Mouse (Mus musculus) forebrain, embryonic 14.5 days (tissue): Measurements from ENCODE around the gene Yipf7. TPM values are rescaled to one million over a fixed set of nuclear protein-coding genes. Genes with fewer than 3 reads are reported as not detected.

Experiments used
- ATAC-seq: fragments of 200-750 bp; cut with Nextera tagmentation; 2 replicates; pipeline ENCODE4 v1.8.0; 2017; ENCODE audit warnings: mild to moderate bottlenecking, moderate library complexity
- DNase-seq: peaks from one replicate; pipeline ENCODE4 v3.0.0-alpha.2; 2015; ENCODE audit warnings: low spot score
- H3K27ac ChIP-seq: fragments of 300-500 bp; sonication (generic); 2 replicates; pipeline ENCODE4 v1.5.1; 2014; ENCODE audit warnings: low read depth, mild to moderate bottlenecking, control low read depth, low read length, moderate library complexity
- H3K27me3 ChIP-seq: fragments of 300-500 bp; sonication (generic); replicated peaks from 2 replicates; pipeline ENCODE4 v1.6.1; 2014; ENCODE audit warnings: low read length, control low read depth, mixed read lengths; ENCODE audit not compliant: control insufficient read depth, insufficient read depth
- H3K36me3 ChIP-seq: fragments of 300-500 bp; sonication (generic); 2 replicates; pipeline ENCODE4 v1.6.1; 2014; ENCODE audit warnings: low read length, control low read depth; ENCODE audit not compliant: control insufficient read depth, insufficient read depth
- H3K4me1 ChIP-seq: fragments of 300-500 bp; sonication (generic); 2 replicates; pipeline ENCODE4 v1.6.1; 2014; ENCODE audit warnings: antibody characterized with exemption, low read length, control low read depth; ENCODE audit not compliant: control insufficient read depth, insufficient read depth
- H3K4me2 ChIP-seq: fragments of 300-500 bp; sonication (generic); 2 replicates; pipeline ENCODE4 v1.6.1; 2014; ENCODE audit warnings: mild to moderate bottlenecking, control low read depth, low read length
- H3K4me3 ChIP-seq: fragments of 300-500 bp; sonication (generic); 2 replicates; pipeline ENCODE4 v1.5.1; 2014; ENCODE audit warnings: low read depth, low read length, control low read depth
- H3K9ac ChIP-seq: fragments of 300-500 bp; sonication (generic); 2 replicates; pipeline ENCODE4 v1.6.1; 2014; ENCODE audit warnings: mild to moderate bottlenecking, low read length, control low read depth, moderate library complexity
- H3K9me3 ChIP-seq: fragments of 300-500 bp; sonication (generic); replicated peaks from 2 replicates; pipeline ENCODE4 v1.6.1; 2016; ENCODE audit warnings: low read length, control low read depth, mixed read lengths; ENCODE audit not compliant: control insufficient read depth
- WGBS: fragments of 180-500 bp; shearing (Covaris S2); extraction: QIAGEN DNeasy Blood & Tissue Kit; methylation state at CpG from one replicate; pipeline ENCODE4 v1.1.7; 2014; 5-methylcytosine and 5-hydroxymethylcytosine counted together
- polyA plus RNA-seq: library from polyadenylated mRNA; unstranded; fragments of >200 nt; fragmentation: Nextera tagmentation; extraction: Ambion mirVana; gene quantifications from 2 replicates; pipeline ENCODE4 v1.2.1, GENCODE M21; 2014

The Yipf7 gene
- polyA plus RNA-seq, 1 experiment from 2014 or later, result not detected

GRCm38 (mm10) chr5:69512203-69512602 lies 30.2 kb downstream of the Yipf7 start:
- Histone ChIP-seq H3K36me3 (no peaks in the 10 kb centered on the region), H3K9me3 (no peaks in the 10 kb centered on the region), H3K9ac (no peak overlapping the region), H3K4me2 (no peak overlapping the region), H3K27me3 (no peaks in the 10 kb centered on the region), H3K27ac (no peak overlapping the region), H3K4me1 (no peaks in the 10 kb centered on the region), H3K4me3 (no peak overlapping the region)
- no peak for DNase-seq
- no peak for ATAC-seq
- WGBS, result 83% methylated on average over 4 of the region's 4 CpGs

GRCm38 (mm10) chr5:69511631-69512030 lies 30.8 kb downstream of the Yipf7 start:
- Histone ChIP-seq H3K27me3 (no peaks in the 10 kb centered on the region), H3K4me3 (no peak overlapping the region), H3K9ac (no peak overlapping the region), H3K4me1 (no peaks in the 10 kb centered on the region), H3K27ac (no peak overlapping the region), H3K36me3 (no peaks in the 10 kb centered on the region), H3K9me3 (no peaks in the 10 kb centered on the region), H3K4me2 (no peak overlapping the region)
- ATAC-seq (no peak), DNase-seq (no peak)
- 57% methylated on average over 3 of the region's 3 CpGs for WGBS

GRCm38 (mm10) chr5:69507045-69507444 lies 35.4 kb downstream of the Yipf7 start:
- 81% methylated on average over 3 of the region's 3 CpGs for WGBS
- Histone ChIP-seq H3K4me1 (no peaks in the 10 kb centered on the region), H3K27me3 (no peaks in the 10 kb centered on the region), H3K36me3 (no peaks in the 10 kb centered on the region), H3K4me2 (no peak overlapping the region), H3K9ac (no peak overlapping the region), H3K9me3 (no peaks in the 10 kb centered on the region), H3K4me3 (no peak overlapping the region), H3K27ac (no peak overlapping the region)
- peak; percentile 29 for DNase-seq
- ATAC-seq, result no peak

- Histone ChIP-seq H3K4me2 (no peak overlapping the region), H3K9me3 (no peaks in the 10 kb centered on the region)
- ATAC-seq, result no peak
These were observed 53.4 kb downstream of the Yipf7 start for GRCm38 (mm10) chr5:69489046-69489445.

GRCm38 (mm10) chr5:69467520-69467919 lies 74.9 kb downstream of the Yipf7 start:
- 61% methylated on average over 1 of the region's 1 CpGs for WGBS
- H3K9ac ChIP-seq, result no peak overlapping the region
- DNase-seq (peak; percentile 10), ATAC-seq (no peak)
- H3K27ac ChIP-seq, result no peak overlapping the region
- no peaks in the 10 kb centered on the region for H3K27me3 ChIP-seq
- no peaks in the 10 kb centered on the region for H3K9me3 ChIP-seq
- no peak overlapping the region for H3K4me2 ChIP-seq
- H3K4me3 ChIP-seq, result no peak overlapping the region
- no peaks in the 10 kb centered on the region for H3K4me1 ChIP-seq
- H3K36me3 ChIP-seq, result no peaks in the 10 kb centered on the region

More at GRCm38 (mm10) chr5:69489046-69489445, 53.4 kb downstream of the Yipf7 start:
- Histone ChIP-seq H3K9ac (no peak overlapping the region), H3K27ac (no peak overlapping the region), H3K4me1 (no peaks in the 10 kb centered on the region), H3K27me3 (no peaks in the 10 kb centered on the region), H3K36me3 (no peaks in the 10 kb centered on the region), H3K4me3 (no peak overlapping the region)
- DNase-seq, result no peak

Other genes with a start within 250 kb of the Yipf7 start
- 5.7 and 6.5 TPM in 2 replicates for gene Kctd8, start 201.0 kb downstream of the Yipf7 start, polyA plus RNA-seq
- 33.4 and 37.9 TPM in 2 replicates for gene Guf1, start 14.3 kb upstream of the Yipf7 start, polyA plus RNA-seq
- 42.8 and 43.7 TPM in 2 replicates for gene Gnpda2, start 49.7 kb upstream of the Yipf7 start, polyA plus RNA-seq